Mouse (Mus musculus) intestine, postnatal 0 days (tissue): ENCODE measurements around the gene Cntn5. TPM values are rescaled to one million over a fixed set of nuclear protein-coding genes. Genes with fewer than 3 reads are reported as not detected.

Source experiments
- ATAC-seq: fragments of 200-750 bp; cut with Nextera tagmentation; 2 replicates; pipeline ENCODE4 v1.8.0; 2017; ENCODE audit warnings: mild to moderate bottlenecking, moderate TSS enrichment, moderate library complexity
- H3K27ac ChIP-seq: fragments of 300-500 bp; sonication (generic); 2 replicates; pipeline ENCODE4 v1.5.1; 2014; ENCODE audit warnings: mild to moderate bottlenecking, low read depth, low read length, moderate library complexity
- H3K27me3 ChIP-seq: fragments of 300-500 bp; sonication (generic); replicated peaks from 2 replicates; pipeline ENCODE4 v1.6.1; 2014; ENCODE audit warnings: low read length, mixed read lengths; ENCODE audit not compliant: control insufficient read depth, insufficient read depth
- H3K36me3 ChIP-seq: fragments of 300-500 bp; sonication (generic); 2 replicates; pipeline ENCODE4 v1.6.1; 2014; ENCODE audit warnings: mild to moderate bottlenecking, moderate library complexity; ENCODE audit not compliant: control insufficient read depth, insufficient read depth
- H3K4me1 ChIP-seq: fragments of 300-500 bp; sonication (generic); replicated peaks from 2 replicates; pipeline ENCODE4 v1.6.1; 2014; ENCODE audit warnings: antibody characterized with exemption, low read length, mixed read lengths; ENCODE audit not compliant: control insufficient read depth, insufficient read depth
- H3K4me2 ChIP-seq: fragments of 300-500 bp; sonication (generic); replicated peaks from 2 replicates; pipeline ENCODE4 v1.6.1; 2014; ENCODE audit warnings: low read depth, mild to moderate bottlenecking, moderate library complexity
- H3K4me3 ChIP-seq: fragments of 300-500 bp; sonication (generic); 2 replicates; pipeline ENCODE4 v1.5.1; 2014; ENCODE audit warnings: low read depth, low read length
- H3K9ac ChIP-seq: fragments of 300-500 bp; sonication (generic); 2 replicates; pipeline ENCODE4 v1.6.1; 2014; ENCODE audit warnings: mild to moderate bottlenecking, low read depth, low read length
- H3K9me3 ChIP-seq: fragments of 300-500 bp; sonication (generic); 2 replicates; pipeline ENCODE4 v1.6.1; 2016; ENCODE audit warnings: mixed run types; ENCODE audit not compliant: control insufficient read depth
- CTCF ChIP-seq: sonication (generic); IDR thresholded peaks from 2 replicates; pipeline ENCODE4 v1.5.1; 2016; ENCODE audit warnings: low read depth, mild to moderate bottlenecking, control low read depth, antibody characterized with exemption, moderate library complexity
- WGBS: fragments of 180-500 bp; shearing (Covaris S2); extraction: QIAGEN DNeasy Blood & Tissue Kit; methylation state at CpG from one replicate; pipeline ENCODE4 v1.1.7; 2014; 5-methylcytosine and 5-hydroxymethylcytosine counted together
- polyA plus RNA-seq: library from polyadenylated mRNA; unstranded; fragments of >200 nt; fragmentation: Nextera tagmentation; extraction: Ambion mirVana; gene quantifications from 2 replicates; pipeline ENCODE4 v1.2.1, GENCODE M21; 2015

Gene Cntn5
- polyA plus RNA-seq, 1 experiment from 2014 or later: 0.87 TPM

- Histone ChIP-seq H3K36me3 (no peaks in the 10 kb centered on the region), H3K9me3 (no peaks in the 10 kb centered on the region), H3K4me1 (no peaks in the 10 kb centered on the region), H3K27ac (no peak overlapping the region), H3K4me3 (no peak overlapping the region), H3K27me3 (no peaks in the 10 kb centered on the region), H3K9ac (no peak overlapping the region), H3K4me2 (no peak overlapping the region)
- WGBS: 69% methylated on average over 4 of the region's 4 CpGs
- ATAC-seq: no peak
- TF ChIP-seq CTCF: no peak
Measured at GRCm38 (mm10) chr9:10073401-10073800, 831.2 kb downstream of the Cntn5 start.

- Histone ChIP-seq H3K9ac (no peak overlapping the region), H3K4me1 (no peaks in the 10 kb centered on the region), H3K4me3 (no peak overlapping the region), H3K9me3 (no peaks in the 10 kb centered on the region), H3K36me3 (no peaks in the 10 kb centered on the region), H3K27me3 (no peaks in the 10 kb centered on the region), H3K4me2 (no peak overlapping the region), H3K27ac (no peak overlapping the region)
- TF ChIP-seq CTCF: no peak
- WGBS: 60% methylated on average over 5 of the region's 5 CpGs
- no peak for ATAC-seq
Measured at GRCm38 (mm10) chr9:10072860-10073259, 831.7 kb downstream of the Cntn5 start.

GRCm38 (mm10) chr9:10071271-10071670 lies 833.3 kb downstream of the Cntn5 start:
- no peak for TF ChIP-seq CTCF
- no peak overlapping the region for H3K9ac ChIP-seq
- H3K4me3 ChIP-seq: no peak overlapping the region
- no peak overlapping the region for H3K4me2 ChIP-seq
- no peak overlapping the region for H3K27ac ChIP-seq
- H3K9me3 ChIP-seq: no peaks in the 10 kb centered on the region
- no peaks in the 10 kb centered on the region for H3K36me3 ChIP-seq
- WGBS: 52% methylated on average over 2 of the region's 2 CpGs
- ATAC-seq: no peak
- no peaks in the 10 kb centered on the region for H3K4me1 ChIP-seq
- no peaks in the 10 kb centered on the region for H3K27me3 ChIP-seq

DNA sequence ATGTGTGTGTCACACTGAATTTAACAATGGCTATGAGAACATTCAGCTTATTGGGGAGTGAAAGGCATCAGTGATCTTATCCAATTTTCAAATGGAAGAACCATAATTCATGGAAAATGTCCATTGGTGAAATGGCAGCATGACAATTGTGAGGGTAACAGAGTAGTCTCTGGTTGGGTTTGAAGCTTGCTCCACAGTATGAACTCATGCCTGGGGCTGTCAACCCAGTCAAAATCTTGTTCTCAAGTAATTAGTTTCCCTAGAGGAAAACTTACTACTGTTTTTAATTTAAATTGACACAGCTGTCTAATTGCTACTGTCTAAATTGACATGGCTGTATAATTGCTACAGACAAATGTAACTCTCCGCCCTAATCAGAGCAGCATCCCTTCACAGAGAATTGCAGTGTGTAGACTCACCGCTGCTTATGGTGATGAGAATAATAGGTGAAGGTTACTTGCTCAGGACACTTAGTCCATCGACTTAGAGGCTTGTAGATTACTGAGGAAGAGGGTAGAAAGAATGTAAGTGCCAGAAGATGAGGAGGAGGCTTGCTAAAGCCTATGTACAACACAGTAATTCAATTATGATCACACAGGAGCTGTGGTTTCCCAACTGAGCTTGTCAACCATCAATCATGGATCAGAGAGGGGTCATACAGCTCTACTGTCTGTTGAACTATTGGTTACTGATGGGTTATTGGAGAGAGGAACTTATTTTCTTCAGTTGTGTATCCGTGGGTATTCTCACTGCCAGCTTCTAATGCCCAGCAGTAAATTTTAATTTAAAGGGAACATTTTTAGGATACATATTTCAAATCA lies 859.4 kb downstream of the Cntn5 start:
- Histone ChIP-seq H3K9ac (no peak overlapping the region), H3K36me3 (no peaks in the 10 kb centered on the region), H3K4me1 (no peaks in the 10 kb centered on the region), H3K4me2 (no peak overlapping the region), H3K27ac (no peak overlapping the region), H3K9me3 (no peaks in the 10 kb centered on the region), H3K27me3 (no peaks in the 10 kb centered on the region), H3K4me3 (no peak overlapping the region)
- TF ChIP-seq CTCF: no peak
- 82% methylated on average over 4 of the region's 4 CpGs for WGBS
- ATAC-seq: no peak

DNA sequence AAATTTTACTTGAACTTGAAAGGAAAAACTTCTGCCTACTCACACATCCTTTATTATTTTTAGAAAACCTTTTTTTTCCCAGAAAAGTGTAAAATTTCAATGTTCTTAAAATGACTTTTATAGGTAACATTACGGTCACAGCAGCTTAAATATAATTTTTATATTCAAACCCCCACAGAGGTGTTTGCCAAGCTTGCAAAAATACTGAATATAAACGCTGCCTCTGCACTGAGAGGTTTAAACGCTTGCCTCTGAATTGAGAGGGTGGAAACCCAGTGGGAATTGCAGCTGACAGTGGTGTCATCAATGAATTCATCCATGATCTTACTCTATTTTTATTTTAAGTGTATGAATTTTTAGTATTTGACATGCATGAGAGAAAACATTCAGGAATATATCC lies 861.6 kb downstream of the Cntn5 start:
- Histone ChIP-seq H3K27me3 (no peaks in the 10 kb centered on the region), H3K27ac (no peak overlapping the region), H3K4me2 (no peak overlapping the region), H3K9ac (no peak overlapping the region), H3K9me3 (no peaks in the 10 kb centered on the region), H3K36me3 (no peaks in the 10 kb centered on the region), H3K4me1 (no peaks in the 10 kb centered on the region), H3K4me3 (no peak overlapping the region)
- 77% methylated on average over 3 of the region's 3 CpGs for WGBS
- TF ChIP-seq CTCF: no peak
- ATAC-seq: no peak

DNA sequence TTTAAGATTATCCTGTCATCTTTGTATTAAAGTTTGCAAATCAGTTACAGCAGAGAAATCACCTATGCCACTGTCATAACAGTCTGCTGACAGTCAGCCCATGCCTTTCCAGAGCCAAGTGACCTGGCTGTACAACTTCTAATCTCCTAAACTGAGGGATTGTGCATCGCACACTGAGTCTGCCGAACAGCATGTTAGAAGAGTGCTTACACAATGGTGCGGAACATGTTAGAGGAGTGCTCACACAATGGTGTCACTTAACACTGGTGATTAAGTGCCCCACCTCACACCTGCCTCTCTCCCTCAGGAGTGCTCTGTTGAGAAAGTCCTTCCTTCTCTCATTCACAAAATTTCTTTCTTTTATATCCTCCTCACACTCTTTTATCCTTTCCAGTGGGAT lies 889.4 kb downstream of the Cntn5 start:
- Histone ChIP-seq H3K27me3 (no peaks in the 10 kb centered on the region), H3K9me3 (no peaks in the 10 kb centered on the region), H3K27ac (no peak overlapping the region), H3K4me2 (no peak overlapping the region), H3K4me3 (no peak overlapping the region), H3K36me3 (no peaks in the 10 kb centered on the region), H3K9ac (no peak overlapping the region), H3K4me1 (no peaks in the 10 kb centered on the region)
- no peak for ATAC-seq
- WGBS: 92% methylated on average over 3 of the region's 3 CpGs
- TF ChIP-seq CTCF: no peak
